In the genomic region with DNA sequence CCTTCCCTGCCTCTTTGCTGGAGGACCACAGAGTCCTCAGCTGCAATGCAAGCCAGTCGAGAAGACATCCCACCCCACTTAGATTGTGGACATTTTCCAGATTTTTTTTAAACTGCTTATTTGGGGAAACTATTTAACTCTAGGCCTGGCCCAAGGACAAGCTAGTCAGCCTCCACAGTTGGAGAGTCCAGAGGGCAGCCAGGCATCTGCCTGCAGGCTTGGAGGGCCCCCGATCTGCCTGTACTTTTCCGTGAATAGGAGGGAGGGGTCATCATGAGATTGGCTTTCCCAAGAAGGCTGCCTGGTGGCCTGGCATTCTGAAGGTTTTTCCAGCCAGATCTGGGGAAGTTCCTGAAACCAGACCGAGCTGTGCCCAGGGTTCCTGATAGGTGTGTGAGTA, we compare ENCODE assay signal across 7 mouse cellular contexts.
"Had no signal": no experiment of that assay in that cellular context is flagged by ENCODE, and none has a peak within 500 bp of the region (broad histone marks: within the 10 kb centered on the region; RNA-seq: fewer than 3 reads in every experiment).

No protein-coding gene starts in this region.

- H3K27ac ChIP-seq: layer of hippocampus, adult 2 months; left cerebral cortex, adult 2 months; limb, embryonic 12.5 days; liver, embryonic 15.5 days; midbrain, embryonic 13.5 days; stomach, embryonic 15.5 days had no signal

- H3K4me1 ChIP-seq: liver, embryonic 15.5 days; midbrain, embryonic 13.5 days had no signal

- ATAC-seq: midbrain, embryonic 13.5 days had no signal

- H3K9me3 ChIP-seq: limb, embryonic 12.5 days; liver, embryonic 15.5 days; midbrain, embryonic 13.5 days; stomach, embryonic 15.5 days had no signal

- H3K4me2 ChIP-seq: limb, embryonic 12.5 days; liver, embryonic 11.5 days; liver, embryonic 15.5 days; midbrain, embryonic 13.5 days; stomach, embryonic 15.5 days had no signal

- H3K27me3 ChIP-seq: limb, embryonic 12.5 days; liver, embryonic 15.5 days; midbrain, embryonic 13.5 days; stomach, embryonic 15.5 days had no signal

- H3K4me3 ChIP-seq: layer of hippocampus, adult 2 months; left cerebral cortex, adult 2 months; limb, embryonic 12.5 days; liver, embryonic 15.5 days; midbrain, embryonic 13.5 days; stomach, embryonic 15.5 days had no signal

- H3K36me3 ChIP-seq: limb, embryonic 12.5 days; liver, embryonic 15.5 days; midbrain, embryonic 13.5 days; stomach, embryonic 15.5 days had no signal

- H3K9ac ChIP-seq: limb, embryonic 12.5 days; liver, embryonic 15.5 days; midbrain, embryonic 13.5 days; stomach, embryonic 15.5 days had no signal
